ENCODE assay signal across 17 mouse cellular contexts in the genomic region with DNA sequence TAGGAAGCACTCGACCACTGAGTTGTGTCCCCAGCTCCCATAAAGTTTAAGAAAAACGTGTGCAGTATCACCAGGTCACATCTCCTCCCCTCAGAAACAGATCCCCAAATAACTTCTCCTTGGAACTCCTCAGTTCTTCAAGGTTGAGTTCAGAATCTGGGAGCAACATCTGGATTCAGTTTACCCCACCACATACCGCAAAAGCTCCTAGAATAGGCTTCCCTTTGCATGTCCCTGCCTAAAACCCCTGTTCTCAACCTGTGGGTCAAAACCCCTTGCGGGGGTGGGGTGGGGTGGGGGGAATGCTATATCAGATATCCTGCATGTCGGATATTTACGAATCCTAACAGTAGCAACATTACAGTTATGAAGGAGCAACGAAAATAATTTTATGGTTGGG. TPM values are rescaled to one million over a fixed set of nuclear protein-coding genes. Genes with fewer than 3 reads are reported as not detected.
DNase-seq lines count a peak whose midpoint lies in the region; ATAC-seq and TF ChIP-seq lines count a peak whose summit lies in the region.
"Had no signal": no experiment of that assay in that cellular context is flagged by ENCODE, and none has a peak within 500 bp of the region (broad histone marks: within the 10 kb centered on the region; RNA-seq: fewer than 3 reads in every experiment).

No protein-coding gene starts in this region.

- WGBS in liver, embryonic 11.5 days, result 48% methylated on average over 7 of the region's 7 CpGs
- 15% methylated on average over 7 of the region's 7 CpGs for WGBS in limb, embryonic 12.5 days
- 64% methylated on average over 7 of the region's 7 CpGs for whole genome bisulfite sequencing in stomach, embryonic 15.5 days

- peak overlapping the region; percentile 68 for H3K27ac ChIP-seq in gastrocnemius, adult 2 months
- peak overlapping the region; percentile 92 for H3K27ac ChIP-seq in liver, embryonic 11.5 days (ENCODE audit: low read depth, low read length)
- peak overlapping the region; percentile 75 for H3K27ac ChIP-seq in limb, embryonic 12.5 days
- peak overlapping the region; percentile 97; the same call in 1 of the 2 replicates for H3K27ac ChIP-seq in stomach, embryonic 15.5 days

- no peak for TF ChIP-seq CTCF in gastrocnemius, adult 2 months (IDR thresholded peaks at IDR 0.05)

- peak overlapping the region; percentile 63 for H3K9ac ChIP-seq in liver, embryonic 11.5 days (ENCODE audit: low read depth, low read length)
- H3K9ac ChIP-seq in limb, embryonic 12.5 days (replicated peaks), result no peak overlapping the region
- no peak overlapping the region for H3K9ac ChIP-seq in stomach, embryonic 15.5 days

- no peak overlapping the region; the same call in 1 of the 2 replicates for H3K4me2 ChIP-seq in liver, embryonic 11.5 days
- peak overlapping the region; percentile 26 for H3K4me2 ChIP-seq in limb, embryonic 12.5 days
- no peak overlapping the region for H3K4me2 ChIP-seq in stomach, embryonic 15.5 days

- intact Hi-C loops in gastrocnemius, adult 2 months (cut with DNase I), result no loop called here
- intact Hi-C loops in gastrocnemius, postnatal 14 days (cut with DNase I; ENCODE audit: low total_unique reads), result no loop called here

- no peak for ATAC-seq in liver, embryonic 11.5 days (replicated peaks; ENCODE audit: low FRiP score)
- ATAC-seq in limb, embryonic 12.5 days (ENCODE audit: insufficient number of reproducible peaks, insufficient read depth, low FRiP score, low TSS enrichment, low read depth), result no peak
- no peak for ATAC-seq in stomach, embryonic 15.5 days (ENCODE audit: insufficient read depth, low FRiP score, low read depth)

- no peaks in the 10 kb centered on the region for H3K27me3 ChIP-seq in liver, embryonic 11.5 days (replicated peaks; ENCODE audit: control insufficient read depth, insufficient read depth, low read length)
- H3K27me3 ChIP-seq in limb, embryonic 12.5 days, result no peaks in the 10 kb centered on the region
- H3K27me3 ChIP-seq in stomach, embryonic 15.5 days (replicated peaks), result no peaks in the 10 kb centered on the region
- H3K27me3 ChIP-seq: megakaryocyte, embryonic 14.5 days had no signal

- no peak for DNase-seq in gastrocnemius, adult 2 months
- no peak for DNase-seq in gastrocnemius, postnatal 14 days
- DNase-seq in liver, embryonic 11.5 days (ENCODE audit: low spot score), result no peak
- no peak for DNase-seq in liver
- no peak for DNase-seq in retina, postnatal 1 day
- no peak for DNase-seq in retina, embryonic 14.5 days (ENCODE audit: low spot score)
- DNase-seq: cerebellum, adult 2 months; gastrocnemius, postnatal 10 days; heart, postnatal 4 days; lung, adult 18-20 months had no signal

- H3K36me3 ChIP-seq in liver, embryonic 11.5 days (ENCODE audit: control insufficient read depth, insufficient read depth, low read length), result peaks cover 5% of the 10 kb centered on the region; the same call in 1 of the 2 replicates
- H3K36me3 ChIP-seq in limb, embryonic 12.5 days, result peaks cover 17% of the 10 kb centered on the region
- H3K36me3 ChIP-seq in stomach, embryonic 15.5 days, result 0 out of 2 replicates have a peak, but pooled peaks cover 5% of the 10 kb centered on the region

- H3K4me3 ChIP-seq in gastrocnemius, adult 2 months, result 0 out of 2 replicates have a peak overlapping the region, but pooled peaks have one; percentile 13
- H3K4me3 ChIP-seq in liver, embryonic 11.5 days (ENCODE audit: low read depth, low read length), result no peak overlapping the region
- H3K4me3 ChIP-seq in limb, embryonic 12.5 days (replicated peaks), result no peak overlapping the region
- H3K4me3 ChIP-seq in stomach, embryonic 15.5 days (replicated peaks), result no peak overlapping the region

- no peaks in the 10 kb centered on the region for H3K9me3 ChIP-seq in liver, embryonic 11.5 days (ENCODE audit: control insufficient read depth, low read length)
- H3K9me3 ChIP-seq in limb, embryonic 12.5 days, result no peaks in the 10 kb centered on the region
- H3K9me3 ChIP-seq in stomach, embryonic 15.5 days, result no peaks in the 10 kb centered on the region
- H3K9me3 ChIP-seq: megakaryocyte, embryonic 14.5 days had no signal

- H3K4me1 ChIP-seq in liver, embryonic 11.5 days (replicated peaks; ENCODE audit: control insufficient read depth, insufficient read depth, low read length), result peaks cover 65% of the 10 kb centered on the region
- peaks cover 70% of the 10 kb centered on the region for H3K4me1 ChIP-seq in limb, embryonic 12.5 days (replicated peaks)
- H3K4me1 ChIP-seq in stomach, embryonic 15.5 days, result peaks cover 39% of the 10 kb centered on the region

RNA-seq across cellular contexts. Expression of gene Eef2k, which starts 20.0 kb away (rescaled TPM):
- total RNA-seq in gastrocnemius, adult 2 months (2021), result 10 to 100 TPM; 53.1 to 88.8 TPM
- total RNA-seq in gastrocnemius, postnatal 14 days (2021), result 10 to 100 TPM; 50.3 to 61.8 TPM
- 21.2 and 23.2 TPM in 2 replicates for polyA plus RNA-seq in liver, embryonic 11.5 days (2014; fragmentation: Nextera tagmentation; extraction: Ambion mirVana)
- polyA plus RNA-seq in limb, embryonic 12.5 days (2016; fragmentation: Nextera tagmentation; extraction: Ambion mirVana), result 31.5 and 31.8 TPM in 2 replicates
- polyA plus RNA-seq in stomach, embryonic 15.5 days (2015; fragmentation: Nextera tagmentation; extraction: Ambion mirVana), result 54.3 and 58.0 TPM in 2 replicates

RNA-seq across cellular contexts. Expression of gene Gm5737, which starts 50.5 kb away (rescaled TPM):
- under 1 TPM; 0.31 to 0.42 TPM for total RNA-seq in gastrocnemius, adult 2 months (2021)
- under 1 TPM; 0.49 to 0.60 TPM for total RNA-seq in gastrocnemius, postnatal 14 days (2021)
- not detected in 2 replicates for polyA plus RNA-seq in liver, embryonic 11.5 days (2014; fragmentation: Nextera tagmentation; extraction: Ambion mirVana)
- not detected in 2 replicates for polyA plus RNA-seq in limb, embryonic 12.5 days (2016; fragmentation: Nextera tagmentation; extraction: Ambion mirVana)
- polyA plus RNA-seq in stomach, embryonic 15.5 days (2015; fragmentation: Nextera tagmentation; extraction: Ambion mirVana), result not detected in 2 replicates
- total RNA-seq: ES-E14; heart, postnatal 4 days; layer of hippocampus, postnatal 14 days had no signal
- polyA plus RNA-seq: kidney, postnatal 0 days; spleen, adult 2 months had no signal

RNA-seq across cellular contexts. Expression of gene Polr3e, which starts 54.9 kb away (rescaled TPM):
- 10 to 100 TPM in 1 of 2 experiments, 1 to 10 TPM in 1; 8.8 to 11.0 TPM for total RNA-seq in gastrocnemius, adult 2 months (2021)
- total RNA-seq in gastrocnemius, postnatal 14 days (2021), result 10 to 100 TPM; 12.3 TPM
- 30.0 and 31.3 TPM in 2 replicates for polyA plus RNA-seq in liver, embryonic 11.5 days (2014; fragmentation: Nextera tagmentation; extraction: Ambion mirVana)
- polyA plus RNA-seq in limb, embryonic 12.5 days (2016; fragmentation: Nextera tagmentation; extraction: Ambion mirVana), result 43.9 and 45.0 TPM in 2 replicates
- 34.4 and 36.4 TPM in 2 replicates for polyA plus RNA-seq in stomach, embryonic 15.5 days (2015; fragmentation: Nextera tagmentation; extraction: Ambion mirVana)
